Mouse (Mus musculus) heart, adult 2 months (tissue): ENCODE measurements around the gene Ube2ql1.

Experiments
- CTCF ChIP-seq: fragments of 200-600 bp; IDR thresholded peaks from 2 replicates; pipeline ENCODE4 v1.8.1; 2022; ENCODE audit warnings: antibody characterized with exemption, mild to moderate bottlenecking, moderate library complexity
- POLR2A ChIP-seq: fragments of 200-500 bp; IDR thresholded peaks from 2 replicates; pipeline ENCODE4 v1.6.1; 2011; ENCODE audit warnings: mild to moderate bottlenecking, low read depth, low read length, control low read depth; ENCODE audit not compliant: insufficient read depth

DNA sequence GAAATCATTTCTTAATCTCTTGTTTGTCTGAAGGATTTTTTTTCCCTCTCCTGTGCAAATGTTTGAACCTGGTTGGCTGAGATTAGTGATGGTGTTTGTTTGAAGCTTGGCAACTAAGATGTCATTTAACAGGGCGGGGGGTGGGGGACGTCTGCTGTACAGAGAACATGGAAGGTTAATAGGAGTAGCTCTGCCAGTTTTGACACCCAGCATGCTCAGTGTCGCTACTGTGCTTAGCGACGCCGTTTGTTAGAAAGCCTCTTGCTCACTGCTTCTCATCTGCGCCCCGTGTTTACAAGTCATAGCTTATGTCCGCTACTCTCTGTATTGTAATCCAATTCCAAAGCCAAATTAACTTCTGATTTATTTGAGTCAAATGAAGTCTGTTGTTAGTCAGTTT lies 25.0 kb upstream of the Ube2ql1 start:
- TF ChIP-seq CTCF (no peak), POLR2A (no peak)
